Mouse (Mus musculus): ENCODE data around the gene Capn2. TPM values are rescaled to one million over a fixed set of nuclear protein-coding genes. Genes with fewer than 3 reads are reported as not detected.

The Capn2 gene
- total RNA-seq, 2 experiments from 2014 or later: 6.7 to 17.2 TPM

- ATAC-seq (replicated peaks; ENCODE audit: low FRiP score, poor library complexity, severe bottlenecking): no peak
Observed at GRCm38 (mm10) chr1:182527921-182528858, 10.8 kb upstream of the Capn2 start.

GRCm38 (mm10) chr1:182527261-182527766 is 9.9 kb upstream of the Capn2 start:
- no peak for ATAC-seq (replicated peaks; ENCODE audit: low FRiP score, poor library complexity, severe bottlenecking)

GRCm38 (mm10) chr1:182525601-182526000 is 8.2 kb upstream of the Capn2 start:
- ATAC-seq (replicated peaks; ENCODE audit: low FRiP score, poor library complexity, severe bottlenecking): no peak

GRCm38 (mm10) chr1:182523692-182524091 is 6.3 kb upstream of the Capn2 start:
- no peak for ATAC-seq (replicated peaks; ENCODE audit: low FRiP score, poor library complexity, severe bottlenecking)

- ATAC-seq (replicated peaks; ENCODE audit: low FRiP score, poor library complexity, severe bottlenecking): no peak
Observed at GRCm38 (mm10) chr1:182522961-182523360, 5.6 kb upstream of the Capn2 start.

GRCm38 (mm10) chr1:182520938-182521500 is 3.6 kb upstream of the Capn2 start:
- no peak for ATAC-seq (replicated peaks; ENCODE audit: low FRiP score, poor library complexity, severe bottlenecking)

- no peak for ATAC-seq (replicated peaks; ENCODE audit: low FRiP score, poor library complexity, severe bottlenecking)
Observed at GRCm38 (mm10) chr1:182520091-182520937, 2.9 kb upstream of the Capn2 start.

GRCm38 (mm10) chr1:182519341-182519740 is 1.9 kb upstream of the Capn2 start:
- no peak for ATAC-seq (replicated peaks; ENCODE audit: low FRiP score, poor library complexity, severe bottlenecking)

- no peak for ATAC-seq (replicated peaks; ENCODE audit: low FRiP score, poor library complexity, severe bottlenecking)
Observed at GRCm38 (mm10) chr1:182518811-182519210, 1.4 kb upstream of the Capn2 start.

GRCm38 (mm10) chr1:182518143-182518680 is 804 bp upstream of the Capn2 start:
- no peak for ATAC-seq (replicated peaks; ENCODE audit: low FRiP score, poor library complexity, severe bottlenecking)

GRCm38 (mm10) chr1:182517677-182518011 is 236 bp upstream of the Capn2 start:
- ATAC-seq (replicated peaks; ENCODE audit: low FRiP score, poor library complexity, severe bottlenecking): no peak

- no peak for ATAC-seq (replicated peaks; ENCODE audit: low FRiP score, poor library complexity, severe bottlenecking)
Observed at GRCm38 (mm10) chr1:182514803-182515590, 2.4 kb downstream of the Capn2 start.

GRCm38 (mm10) chr1:182513714-182514113 is 3.7 kb downstream of the Capn2 start:
- ATAC-seq (replicated peaks; ENCODE audit: low FRiP score, poor library complexity, severe bottlenecking): no peak

GRCm38 (mm10) chr1:182512901-182513410 is 4.5 kb downstream of the Capn2 start:
- no peak for ATAC-seq (replicated peaks; ENCODE audit: low FRiP score, poor library complexity, severe bottlenecking)

- no peak for ATAC-seq (replicated peaks; ENCODE audit: low FRiP score, poor library complexity, severe bottlenecking)
Observed at GRCm38 (mm10) chr1:182511778-182512177, 5.6 kb downstream of the Capn2 start.

- no peak for ATAC-seq (replicated peaks; ENCODE audit: low FRiP score, poor library complexity, severe bottlenecking)
Observed at GRCm38 (mm10) chr1:182511073-182511472, 6.3 kb downstream of the Capn2 start.

- no peak for ATAC-seq (replicated peaks; ENCODE audit: low FRiP score, poor library complexity, severe bottlenecking)
Observed at GRCm38 (mm10) chr1:182509110-182509797, 8.2 kb downstream of the Capn2 start.

- no peak for ATAC-seq (replicated peaks; ENCODE audit: low FRiP score, poor library complexity, severe bottlenecking)
Observed at GRCm38 (mm10) chr1:182506229-182506986, 11.0 kb downstream of the Capn2 start.
